Mouse (Mus musculus): ENCODE results near the gene Rspry1. TPM values are rescaled to one million over a fixed set of nuclear protein-coding genes. Genes with fewer than 3 reads are reported as not detected.

The Rspry1 gene
- total and polyA plus RNA-seq, 2 experiments from 2014 or later, result 15.8 to 22.7 TPM

DNA sequence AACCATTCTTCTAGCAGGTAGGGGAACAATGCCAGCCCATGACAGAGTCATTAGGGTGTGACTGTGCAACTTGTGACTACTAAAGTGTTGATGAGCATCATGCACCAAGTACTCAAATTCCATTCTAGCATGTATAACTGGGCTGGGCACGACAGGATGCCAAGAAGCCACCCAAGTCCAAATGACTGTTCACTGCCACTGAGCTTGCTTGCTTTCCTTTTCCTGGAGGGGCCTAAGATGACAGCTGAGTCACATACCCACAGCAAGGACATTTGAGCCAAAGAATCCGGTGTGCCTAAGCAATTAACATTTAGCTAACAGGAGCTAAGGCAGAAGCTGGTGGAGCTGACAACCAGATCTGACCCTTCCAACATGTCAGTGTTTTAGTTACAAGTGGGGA lies 29.8 kb upstream of the Rspry1 start:
- Histone ChIP-seq H3K4me3 (ENCODE audit: low read depth, low read length) (no peak overlapping the region), H3K36me3 (replicated peaks; ENCODE audit: control insufficient read depth, insufficient read depth, low read length) (peaks cover 43% of the 10 kb centered on the region), H3K27me3 (ENCODE audit: control insufficient read depth, insufficient read depth, low read length) (no peaks in the 10 kb centered on the region), H3K4me2 (ENCODE audit: low read depth, low read length) (no peak overlapping the region), H3K4me1 (ENCODE audit: control insufficient read depth, insufficient read depth) (no peaks in the 10 kb centered on the region), H3K9ac (replicated peaks; ENCODE audit: low read depth, low read length) (no peak overlapping the region), H3K9me3 (replicated peaks; ENCODE audit: control insufficient read depth, low read length) (no peaks in the 10 kb centered on the region), H3K27ac (ENCODE audit: low read depth) (no peak overlapping the region)
- 61% methylated on average over 2 of the region's 2 CpGs for WGBS
- no peak for TF ChIP-seq EP300 (IDR thresholded peaks at IDR 0.05; ENCODE audit: low read depth)
- TF ChIP-seq CTCF (IDR thresholded peaks at IDR 0.05; ENCODE audit: low read depth), result no peak
- no peak for DNase-seq (ENCODE audit: low spot score)
- no peak for ATAC-seq (ENCODE audit: insufficient read depth, low read depth)

DNA sequence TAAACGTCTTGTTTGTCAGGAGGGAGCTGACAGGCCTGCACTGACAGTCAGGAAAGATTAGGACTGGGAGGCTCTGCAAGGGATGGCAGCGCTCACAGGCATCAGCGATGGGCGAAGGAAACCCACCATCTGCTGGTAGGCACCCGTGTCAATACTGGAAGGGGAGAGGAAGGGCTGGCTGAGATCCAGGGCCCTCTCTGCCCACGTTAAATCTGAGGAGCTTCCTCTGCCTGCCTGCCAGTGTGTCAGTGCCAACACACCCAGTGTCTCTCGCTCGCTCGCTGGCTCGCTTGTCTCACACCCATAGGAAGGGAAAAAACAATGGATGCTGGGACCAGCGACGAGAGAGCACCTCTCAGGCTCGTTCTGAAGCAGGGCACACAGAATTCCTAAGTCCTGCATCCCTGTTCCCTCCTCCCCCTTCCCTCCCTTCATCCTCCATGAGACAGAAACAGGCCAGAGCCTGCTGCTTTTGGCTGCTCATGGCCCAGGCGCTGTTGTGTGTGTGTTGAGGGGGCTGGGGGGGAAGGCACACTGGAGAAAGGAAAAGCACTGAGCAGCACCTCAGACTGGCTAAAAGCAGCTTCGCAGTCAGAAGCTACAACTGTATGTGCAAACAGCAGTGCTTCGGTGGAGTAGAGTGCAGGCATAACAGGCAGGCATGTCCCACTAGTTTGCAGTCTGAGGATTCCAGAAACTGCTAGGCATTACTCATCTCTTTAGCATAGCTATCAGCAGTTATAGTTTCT lies 27.4 kb upstream of the Rspry1 start:
- 82% methylated on average over 16 of the region's 16 CpGs for WGBS
- no peak overlapping the region for H3K4me2 ChIP-seq (ENCODE audit: low read depth, low read length)
- H3K4me1 ChIP-seq (ENCODE audit: control insufficient read depth, insufficient read depth), result no peaks in the 10 kb centered on the region
- TF ChIP-seq CTCF (IDR thresholded peaks at IDR 0.05; ENCODE audit: low read depth) (no peak), EP300 (IDR thresholded peaks at IDR 0.05; ENCODE audit: low read depth) (no peak)
- no peak overlapping the region for H3K4me3 ChIP-seq (ENCODE audit: low read depth, low read length)
- no peak overlapping the region for H3K27ac ChIP-seq (ENCODE audit: low read depth)
- H3K9ac ChIP-seq (replicated peaks; ENCODE audit: low read depth, low read length), result no peak overlapping the region
- H3K36me3 ChIP-seq (replicated peaks; ENCODE audit: control insufficient read depth, insufficient read depth, low read length), result peaks cover 66% of the 10 kb centered on the region
- no peaks in the 10 kb centered on the region for H3K9me3 ChIP-seq (replicated peaks; ENCODE audit: control insufficient read depth, low read length)
- DNase-seq (ENCODE audit: low spot score) (no peak), ATAC-seq (ENCODE audit: insufficient read depth, low read depth) (no peak)
- no peaks in the 10 kb centered on the region for H3K27me3 ChIP-seq (ENCODE audit: control insufficient read depth, insufficient read depth, low read length)

DNA sequence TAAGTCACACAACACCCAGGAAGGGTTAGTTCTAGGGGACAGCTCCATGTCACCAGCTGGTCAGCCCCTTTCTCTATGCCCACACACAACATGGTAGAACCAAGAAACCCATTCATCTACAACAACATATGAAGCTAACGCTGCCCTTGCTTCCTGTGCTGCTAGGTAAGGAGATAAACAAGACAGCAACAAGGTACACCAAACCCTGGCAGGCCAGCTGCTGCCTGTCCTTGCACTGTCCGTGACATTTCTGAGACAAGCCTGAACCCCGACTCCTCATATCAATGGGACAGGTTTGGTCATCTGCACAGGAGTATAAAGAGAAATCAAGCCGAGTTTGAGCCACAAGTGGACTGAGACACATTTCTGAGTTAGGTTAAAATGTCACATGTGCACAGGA lies 26.6 kb upstream of the Rspry1 start:
- Histone ChIP-seq H3K27ac (ENCODE audit: low read depth) (no peak overlapping the region), H3K9me3 (replicated peaks; ENCODE audit: control insufficient read depth, low read length) (no peaks in the 10 kb centered on the region), H3K36me3 (replicated peaks; ENCODE audit: control insufficient read depth, insufficient read depth, low read length) (peaks cover 72% of the 10 kb centered on the region), H3K27me3 (ENCODE audit: control insufficient read depth, insufficient read depth, low read length) (no peaks in the 10 kb centered on the region), H3K9ac (replicated peaks; ENCODE audit: low read depth, low read length) (no peak overlapping the region), H3K4me2 (ENCODE audit: low read depth, low read length) (no peak overlapping the region), H3K4me3 (ENCODE audit: low read depth, low read length) (no peak overlapping the region), H3K4me1 (ENCODE audit: control insufficient read depth, insufficient read depth) (no peaks in the 10 kb centered on the region)
- TF ChIP-seq EP300 (IDR thresholded peaks at IDR 0.05; ENCODE audit: low read depth), result no peak
- WGBS, result 90% methylated on average over 4 of the region's 4 CpGs
- no peak for DNase-seq (ENCODE audit: low spot score)
- no peak for ATAC-seq (ENCODE audit: insufficient read depth, low read depth)

DNA sequence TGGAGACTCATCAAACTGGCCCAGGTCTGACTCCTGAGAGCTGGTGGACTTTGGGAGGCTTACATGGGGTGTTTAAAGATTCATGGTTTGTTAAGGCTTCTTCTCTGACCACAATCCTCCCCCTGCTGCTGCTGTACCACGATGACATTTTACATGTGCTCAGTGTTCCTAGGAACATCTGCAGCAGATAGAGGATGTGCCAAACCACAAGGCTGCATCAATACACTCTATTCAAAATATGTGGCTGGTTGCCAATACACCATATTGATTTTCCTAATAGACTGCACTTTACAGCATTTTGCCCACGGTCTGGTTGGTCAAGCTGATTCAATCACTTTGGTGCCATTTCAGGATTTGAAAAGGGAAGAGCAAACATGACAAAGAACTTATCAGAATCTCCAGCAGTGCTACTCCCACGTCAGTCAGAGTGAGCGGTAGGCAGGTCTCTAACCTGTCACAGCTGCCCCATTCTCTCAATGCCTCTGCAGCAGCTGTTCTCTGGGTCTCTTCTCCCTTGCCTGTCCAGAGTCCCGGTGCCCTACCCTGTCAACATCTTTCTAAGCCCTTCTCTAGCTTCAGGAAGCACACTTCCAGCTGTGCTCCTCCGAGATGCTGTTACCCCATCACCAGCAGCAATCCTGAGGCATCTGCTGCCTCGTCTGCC lies 19.8 kb upstream of the Rspry1 start:
- Histone ChIP-seq H3K9ac (replicated peaks; ENCODE audit: low read depth, low read length) (no peak overlapping the region), H3K4me2 (ENCODE audit: low read depth, low read length) (no peak overlapping the region), H3K27me3 (ENCODE audit: control insufficient read depth, insufficient read depth, low read length) (no peaks in the 10 kb centered on the region), H3K27ac (ENCODE audit: low read depth) (no peak overlapping the region), H3K9me3 (replicated peaks; ENCODE audit: control insufficient read depth, low read length) (no peaks in the 10 kb centered on the region), H3K4me1 (ENCODE audit: control insufficient read depth, insufficient read depth) (no peaks in the 10 kb centered on the region), H3K36me3 (replicated peaks; ENCODE audit: control insufficient read depth, insufficient read depth, low read length) (peaks cover 86% of the 10 kb centered on the region), H3K4me3 (ENCODE audit: low read depth, low read length) (no peak overlapping the region)
- ATAC-seq (ENCODE audit: insufficient read depth, low read depth), result no peak
- DNase-seq (ENCODE audit: low spot score), result no peak
- WGBS, result 82% methylated on average over 7 of the region's 7 CpGs
- TF ChIP-seq EP300 (IDR thresholded peaks at IDR 0.05; ENCODE audit: low read depth) (no peak), CTCF (IDR thresholded peaks at IDR 0.05; ENCODE audit: low read depth) (no peak)

DNA sequence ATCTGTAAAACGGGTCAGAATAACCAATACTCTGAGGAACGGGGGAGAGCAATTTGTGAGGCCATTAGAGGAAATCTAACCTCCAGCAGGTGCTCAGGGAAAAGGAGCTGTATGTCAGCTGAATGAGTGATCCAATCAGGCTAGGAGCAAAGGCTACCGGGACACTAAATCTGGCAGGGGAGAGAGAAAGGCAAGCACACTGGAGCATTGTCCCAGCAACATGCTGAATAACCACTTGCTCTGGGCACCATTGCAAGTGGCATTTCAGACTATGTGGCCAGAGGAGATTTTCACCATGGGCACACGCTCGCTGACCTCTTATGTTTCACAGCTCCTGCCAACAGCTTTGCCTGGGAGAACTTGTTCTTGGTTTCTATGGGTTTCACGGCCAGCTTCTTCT lies 19.2 kb upstream of the Rspry1 start:
- H3K9me3 ChIP-seq (replicated peaks; ENCODE audit: control insufficient read depth, low read length), result no peaks in the 10 kb centered on the region
- TF ChIP-seq CTCF (IDR thresholded peaks at IDR 0.05; ENCODE audit: low read depth) (no peak), EP300 (IDR thresholded peaks at IDR 0.05; ENCODE audit: low read depth) (no peak)
- WGBS, result 88% methylated on average over 6 of the region's 6 CpGs
- H3K4me1 ChIP-seq (ENCODE audit: control insufficient read depth, insufficient read depth), result no peaks in the 10 kb centered on the region
- H3K4me3 ChIP-seq (ENCODE audit: low read depth, low read length), result no peak overlapping the region
- ATAC-seq (ENCODE audit: insufficient read depth, low read depth), result no peak
- H3K36me3 ChIP-seq (replicated peaks; ENCODE audit: control insufficient read depth, insufficient read depth, low read length), result peaks cover 87% of the 10 kb centered on the region
- H3K27ac ChIP-seq (ENCODE audit: low read depth), result no peak overlapping the region
- no peak overlapping the region for H3K9ac ChIP-seq (replicated peaks; ENCODE audit: low read depth, low read length)
- H3K27me3 ChIP-seq (ENCODE audit: control insufficient read depth, insufficient read depth, low read length), result no peaks in the 10 kb centered on the region
- no peak overlapping the region for H3K4me2 ChIP-seq (ENCODE audit: low read depth, low read length)
- no peak for DNase-seq (ENCODE audit: low spot score)
